14 mouse cellular contexts compared by ENCODE assay signal in the genomic region with DNA sequence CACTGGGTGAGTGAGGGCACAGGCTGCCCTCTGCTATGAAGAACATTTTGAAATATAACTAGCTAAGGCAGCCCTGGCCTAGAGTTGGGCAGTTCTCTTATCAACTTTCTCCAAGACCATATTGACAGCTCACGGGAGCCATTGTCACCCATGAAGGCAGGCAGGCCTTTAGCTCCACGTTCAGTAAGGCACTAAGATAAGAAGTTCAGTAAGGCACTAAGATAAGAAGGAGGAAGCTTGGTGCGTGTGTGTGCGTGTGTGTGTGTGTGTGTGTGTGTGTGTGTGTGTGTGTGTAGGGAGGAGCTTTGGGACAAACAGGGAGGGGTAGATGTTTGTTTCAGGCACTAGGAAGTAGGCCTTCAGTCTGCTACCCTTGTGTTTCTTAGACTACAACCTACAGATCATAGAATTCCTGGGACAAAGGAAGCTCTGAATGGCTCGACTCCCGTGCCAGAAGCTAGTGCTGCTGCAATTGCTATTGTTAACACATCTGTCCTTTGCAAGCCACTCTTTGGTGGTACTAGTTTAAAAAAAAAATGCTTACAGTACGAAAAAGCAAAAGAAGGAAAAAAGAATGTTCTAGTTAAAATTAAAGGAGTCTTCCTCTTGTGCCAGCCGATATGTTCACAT.
DNase-seq lines count a peak whose midpoint lies in the region; ATAC-seq and TF ChIP-seq lines count a peak whose summit lies in the region.
"Had no signal": no experiment of that assay in that cellular context is flagged by ENCODE, and none has a peak within 500 bp of the region (broad histone marks: within the 10 kb centered on the region; RNA-seq: fewer than 3 reads in every experiment).

No protein-coding gene starts in this region.

- no peak for ATAC-seq in heart, embryonic 13.5 days (ENCODE audit: extremely low read depth, insufficient number of reproducible peaks, low FRiP score, low TSS enrichment)
- no peak for ATAC-seq in forebrain, embryonic 11.5 days (replicated peaks; ENCODE audit: low FRiP score)
- peak; percentile 80 for ATAC-seq in liver, embryonic 13.5 days (ENCODE audit: low read depth)
- no peak for ATAC-seq in midbrain, postnatal 0 days (ENCODE audit: low FRiP score)
- ATAC-seq: activated CD4-positive, CD25-positive, alpha-beta regulatory T cell, adult 4 months had no signal

- H3K4me3 ChIP-seq in heart, embryonic 13.5 days: no peak overlapping the region
- no peak overlapping the region for H3K4me3 ChIP-seq in forebrain, embryonic 11.5 days (ENCODE audit: low read depth, low read length)
- no peak overlapping the region for H3K4me3 ChIP-seq in liver, embryonic 13.5 days (replicated peaks)
- no peak overlapping the region for H3K4me3 ChIP-seq in midbrain, postnatal 0 days (ENCODE audit: low read depth, low read length)
- H3K4me3 ChIP-seq: hindbrain, embryonic 15.5 days; lung, embryonic 15.5 days had no signal

- intact Hi-C loops in heart, postnatal 10 days (cut with DNase I): no loop called here

- H3K9ac ChIP-seq in heart, embryonic 13.5 days: no peak overlapping the region
- H3K9ac ChIP-seq in forebrain, embryonic 11.5 days (ENCODE audit: low read length): no peak overlapping the region
- H3K9ac ChIP-seq in liver, embryonic 13.5 days: no peak overlapping the region
- no peak overlapping the region for H3K9ac ChIP-seq in midbrain, postnatal 0 days (replicated peaks; ENCODE audit: low read length, poor library complexity, severe bottlenecking)
- H3K9ac ChIP-seq: hindbrain, embryonic 15.5 days; lung, embryonic 15.5 days had no signal

- DNase-seq in heart, postnatal 10 days: no peak
- DNase-seq in forebrain, embryonic 11.5 days (ENCODE audit: low spot score): peak; percentile 32
- DNase-seq in liver, embryonic 13.5 days: no peak
- DNase-seq in midbrain, postnatal 0 days (ENCODE audit: low spot score): no peak
- DNase-seq in adrenal gland, postnatal 14 days: no peak
- no peak for DNase-seq in urinary bladder, postnatal 25 days (ENCODE audit: low spot score)
- DNase-seq in right cerebral cortex, postnatal 4 days: no peak
- DNase-seq: embryo, embryonic 11 days; gastrocnemius, postnatal 25 days; kidney, postnatal 36 days had no signal

- no peaks in the 10 kb centered on the region for H3K9me3 ChIP-seq in heart, embryonic 13.5 days
- H3K9me3 ChIP-seq in forebrain, embryonic 11.5 days (ENCODE audit: control insufficient read depth, low read length): no peaks in the 10 kb centered on the region
- no peaks in the 10 kb centered on the region for H3K9me3 ChIP-seq in liver, embryonic 13.5 days (replicated peaks)
- no peaks in the 10 kb centered on the region for H3K9me3 ChIP-seq in midbrain, postnatal 0 days (ENCODE audit: low read length)
- H3K9me3 ChIP-seq: hindbrain, embryonic 15.5 days; lung, embryonic 15.5 days had no signal

- 30% methylated on average over 8 of the region's 8 CpGs for WGBS in heart, embryonic 13.5 days
- 69% methylated on average over 8 of the region's 8 CpGs for WGBS in forebrain, embryonic 11.5 days
- WGBS in liver, embryonic 13.5 days (ENCODE audit: insufficient replicate concordance): 29% methylated on average over 8 of the region's 8 CpGs
- WGBS in midbrain, postnatal 0 days: 35% methylated on average over 8 of the region's 8 CpGs

- H3K27me3 ChIP-seq in heart, embryonic 13.5 days (replicated peaks): no peaks in the 10 kb centered on the region
- H3K27me3 ChIP-seq in forebrain, embryonic 11.5 days (ENCODE audit: control insufficient read depth, insufficient read depth, low read length): no peaks in the 10 kb centered on the region
- no peaks in the 10 kb centered on the region for H3K27me3 ChIP-seq in liver, embryonic 13.5 days
- H3K27me3 ChIP-seq in midbrain, postnatal 0 days (ENCODE audit: insufficient read depth, low read length): no peaks in the 10 kb centered on the region
- H3K27me3 ChIP-seq: hindbrain, embryonic 15.5 days; lung, embryonic 15.5 days had no signal

- H3K27ac ChIP-seq in heart, embryonic 13.5 days (replicated peaks): 0 out of 2 replicates have a peak overlapping the region, but pooled peaks have one; percentile 15
- no peak overlapping the region for H3K27ac ChIP-seq in forebrain, embryonic 11.5 days (ENCODE audit: low read depth, low read length)
- no peak overlapping the region for H3K27ac ChIP-seq in liver, embryonic 13.5 days
- H3K27ac ChIP-seq in midbrain, postnatal 0 days (ENCODE audit: low read depth, low read length): peak overlapping the region; percentile 47; the same call in 1 of the 2 replicates
- H3K27ac ChIP-seq: hindbrain, embryonic 15.5 days; lung, embryonic 15.5 days had no signal

- no peak for TF ChIP-seq CTCF in midbrain, postnatal 0 days (IDR thresholded peaks at IDR 0.05)

- no peaks in the 10 kb centered on the region for H3K36me3 ChIP-seq in heart, embryonic 13.5 days
- no peaks in the 10 kb centered on the region for H3K36me3 ChIP-seq in forebrain, embryonic 11.5 days (ENCODE audit: control insufficient read depth, insufficient read depth, low read length)
- H3K36me3 ChIP-seq in liver, embryonic 13.5 days: no peaks in the 10 kb centered on the region
- H3K36me3 ChIP-seq in midbrain, postnatal 0 days (ENCODE audit: insufficient read depth, low read length): no peaks in the 10 kb centered on the region
- H3K36me3 ChIP-seq: hindbrain, embryonic 15.5 days; lung, embryonic 15.5 days had no signal

- peaks cover 15% of the 10 kb centered on the region for H3K4me1 ChIP-seq in heart, embryonic 13.5 days
- no peaks in the 10 kb centered on the region; the same call in 1 of the 2 replicates for H3K4me1 ChIP-seq in forebrain, embryonic 11.5 days (replicated peaks; ENCODE audit: control insufficient read depth, insufficient read depth, low read length)
- peaks cover 7% of the 10 kb centered on the region; the same call in 1 of the 2 replicates for H3K4me1 ChIP-seq in liver, embryonic 13.5 days (replicated peaks)
- peaks cover 12% of the 10 kb centered on the region for H3K4me1 ChIP-seq in midbrain, postnatal 0 days (ENCODE audit: insufficient read depth, low read length)
- H3K4me1 ChIP-seq: lung, embryonic 15.5 days had no signal

- H3K4me2 ChIP-seq in heart, embryonic 13.5 days: no peak overlapping the region
- H3K4me2 ChIP-seq in forebrain, embryonic 11.5 days (ENCODE audit: low read depth, low read length, severe bottlenecking): no peak overlapping the region
- H3K4me2 ChIP-seq in liver, embryonic 13.5 days: no peak overlapping the region
- H3K4me2 ChIP-seq in midbrain, postnatal 0 days (ENCODE audit: low read depth, low read length, poor library complexity, severe bottlenecking): no peak overlapping the region
- H3K4me2 ChIP-seq: hindbrain, embryonic 15.5 days; lung, embryonic 15.5 days had no signal

Comparison
In these comparisons a context has a peak if more than half of its experiments do, and no peak if none do; other contexts are left out.
1. H3K27ac ChIP-seq: peak in heart, embryonic 13.5 days (single experiment) and midbrain, postnatal 0 days (single experiment); none in forebrain, embryonic 11.5 days (single experiment) and liver, embryonic 13.5 days (single experiment).